Mouse (Mus musculus): ENCODE measurements around the gene A130010J15Rik. TPM values are rescaled to one million over a fixed set of nuclear protein-coding genes. Genes with fewer than 3 reads are reported as not detected.
A peak's percentile ranks its signal among the peaks of the same experiment; 100 is the strongest.

A130010J15Rik gene
- polyA plus RNA-seq, 1 experiment from 2014 or later, result 17.8 TPM

GRCm38 (mm10) chr1:193144516-193144915 is 23.3 kb upstream of the A130010J15Rik start:
- Histone ChIP-seq H3K4me3 (ENCODE audit: low read depth, low read length) (no peak overlapping the region), H3K4me1 (ENCODE audit: control insufficient read depth, insufficient read depth, low read length) (no peaks in the 10 kb centered on the region), H3K4me2 (ENCODE audit: low read depth, severe bottlenecking) (no peak overlapping the region), H3K36me3 (ENCODE audit: control insufficient read depth, insufficient read depth, low read length) (no peaks in the 10 kb centered on the region), H3K9ac (ENCODE audit: low read length) (no peak overlapping the region), H3K9me3 (ENCODE audit: control insufficient read depth, low read length) (no peaks in the 10 kb centered on the region), H3K27me3 (ENCODE audit: control insufficient read depth, insufficient read depth, low read length) (no peaks in the 10 kb centered on the region), H3K27ac (replicated peaks; ENCODE audit: low read depth, low read length) (no peak overlapping the region)
- WGBS, result 85% methylated on average over 6 of the region's 6 CpGs
- ATAC-seq (ENCODE audit: insufficient number of reproducible peaks, low FRiP score, low TSS enrichment, low read depth) (no peak), DNase-seq (ENCODE audit: low spot score) (no peak)

GRCm38 (mm10) chr1:193145101-193145500 is 22.7 kb upstream of the A130010J15Rik start:
- DNase-seq (ENCODE audit: low spot score), result no peak
- H3K4me2 ChIP-seq (ENCODE audit: low read depth, severe bottlenecking), result no peak overlapping the region
- H3K36me3 ChIP-seq (ENCODE audit: control insufficient read depth, insufficient read depth, low read length), result no peaks in the 10 kb centered on the region
- H3K27ac ChIP-seq (replicated peaks; ENCODE audit: low read depth, low read length), result no peak overlapping the region
- no peak for ATAC-seq (ENCODE audit: insufficient number of reproducible peaks, low FRiP score, low TSS enrichment, low read depth)
- no peak overlapping the region for H3K9ac ChIP-seq (ENCODE audit: low read length)
- no peaks in the 10 kb centered on the region for H3K4me1 ChIP-seq (ENCODE audit: control insufficient read depth, insufficient read depth, low read length)
- H3K27me3 ChIP-seq (ENCODE audit: control insufficient read depth, insufficient read depth, low read length), result no peaks in the 10 kb centered on the region
- no peak overlapping the region for H3K4me3 ChIP-seq (ENCODE audit: low read depth, low read length)
- no peaks in the 10 kb centered on the region for H3K9me3 ChIP-seq (ENCODE audit: control insufficient read depth, low read length)
- WGBS, result 70% methylated on average over 4 of the region's 4 CpGs

GRCm38 (mm10) chr1:193146416-193146815 is 21.4 kb upstream of the A130010J15Rik start:
- no peaks in the 10 kb centered on the region for H3K27me3 ChIP-seq (ENCODE audit: control insufficient read depth, insufficient read depth, low read length)
- no peak for DNase-seq (ENCODE audit: low spot score)

GRCm38 (mm10) chr1:193149231-193149630 is 18.6 kb upstream of the A130010J15Rik start:
- 77% methylated on average over 3 of the region's 3 CpGs for WGBS
- H3K27ac ChIP-seq (replicated peaks; ENCODE audit: low read depth, low read length), result no peak overlapping the region
- DNase-seq (ENCODE audit: low spot score), result no peak

More at GRCm38 (mm10) chr1:193146416-193146815, 21.4 kb upstream of the A130010J15Rik start:
- ATAC-seq (ENCODE audit: insufficient number of reproducible peaks, low FRiP score, low TSS enrichment, low read depth), result no peak
- no peaks in the 10 kb centered on the region for H3K9me3 ChIP-seq (ENCODE audit: control insufficient read depth, low read length)
- H3K9ac ChIP-seq (ENCODE audit: low read length), result no peak overlapping the region
- no peaks in the 10 kb centered on the region for H3K36me3 ChIP-seq (ENCODE audit: control insufficient read depth, insufficient read depth, low read length)
- no peaks in the 10 kb centered on the region for H3K4me1 ChIP-seq (ENCODE audit: control insufficient read depth, insufficient read depth, low read length)
- H3K4me2 ChIP-seq (ENCODE audit: low read depth, severe bottlenecking), result no peak overlapping the region
- no peak overlapping the region for H3K27ac ChIP-seq (replicated peaks; ENCODE audit: low read depth, low read length)
- WGBS, result 86% methylated on average over 1 of the region's 1 CpGs
- no peak overlapping the region for H3K4me3 ChIP-seq (ENCODE audit: low read depth, low read length)

GRCm38 (mm10) chr1:193151134-193151533 is 16.7 kb upstream of the A130010J15Rik start:
- H3K27me3 ChIP-seq (ENCODE audit: control insufficient read depth, insufficient read depth, low read length), result peaks cover 27% of the 10 kb centered on the region
- WGBS, result 55% methylated on average over 7 of the region's 7 CpGs
- no peaks in the 10 kb centered on the region for H3K36me3 ChIP-seq (ENCODE audit: control insufficient read depth, insufficient read depth, low read length)
- H3K27ac ChIP-seq (replicated peaks; ENCODE audit: low read depth, low read length), result no peak overlapping the region
- H3K4me1 ChIP-seq (ENCODE audit: control insufficient read depth, insufficient read depth, low read length), result no peaks in the 10 kb centered on the region
- H3K9ac ChIP-seq (ENCODE audit: low read length), result no peak overlapping the region
- DNase-seq (ENCODE audit: low spot score) (no peak), ATAC-seq (ENCODE audit: insufficient number of reproducible peaks, low FRiP score, low TSS enrichment, low read depth) (no peak)
- no peaks in the 10 kb centered on the region for H3K9me3 ChIP-seq (ENCODE audit: control insufficient read depth, low read length)
- no peak overlapping the region for H3K4me2 ChIP-seq (ENCODE audit: low read depth, severe bottlenecking)
- no peak overlapping the region for H3K4me3 ChIP-seq (ENCODE audit: low read depth, low read length)

More at GRCm38 (mm10) chr1:193149231-193149630, 18.6 kb upstream of the A130010J15Rik start:
- Histone ChIP-seq H3K9ac (ENCODE audit: low read length) (no peak overlapping the region), H3K36me3 (ENCODE audit: control insufficient read depth, insufficient read depth, low read length) (no peaks in the 10 kb centered on the region), H3K4me2 (ENCODE audit: low read depth, severe bottlenecking) (no peak overlapping the region), H3K27me3 (ENCODE audit: control insufficient read depth, insufficient read depth, low read length) (peaks cover 23% of the 10 kb centered on the region), H3K4me3 (ENCODE audit: low read depth, low read length) (no peak overlapping the region), H3K4me1 (ENCODE audit: control insufficient read depth, insufficient read depth, low read length) (no peaks in the 10 kb centered on the region), H3K9me3 (ENCODE audit: control insufficient read depth, low read length) (no peaks in the 10 kb centered on the region)
- ATAC-seq (ENCODE audit: insufficient number of reproducible peaks, low FRiP score, low TSS enrichment, low read depth), result no peak

GRCm38 (mm10) chr1:193152872-193153271 is 15.0 kb upstream of the A130010J15Rik start, which contains the start of gene Irf6:
Gene Irf6, plus strand, starts transcription at chr1:193153111.
- ATAC-seq (ENCODE audit: insufficient number of reproducible peaks, low FRiP score, low TSS enrichment, low read depth) (peak; percentile 89), DNase-seq (ENCODE audit: low spot score) (peak; percentile 72)
- Histone ChIP-seq H3K4me1 (ENCODE audit: control insufficient read depth, insufficient read depth, low read length) (no peaks in the 10 kb centered on the region), H3K9me3 (ENCODE audit: control insufficient read depth, low read length) (no peaks in the 10 kb centered on the region), H3K9ac (ENCODE audit: low read length) (peak within 1 kb of the TSS; percentile 40), H3K36me3 (ENCODE audit: control insufficient read depth, insufficient read depth, low read length) (no peaks in the 10 kb centered on the region), H3K27me3 (ENCODE audit: control insufficient read depth, insufficient read depth, low read length) (peaks cover 27% of the 10 kb centered on the region), H3K27ac (replicated peaks; ENCODE audit: low read depth, low read length) (no peak within 1 kb of the TSS), H3K4me2 (ENCODE audit: low read depth, severe bottlenecking) (peak within 1 kb of the TSS; percentile 60), H3K4me3 (ENCODE audit: low read depth, low read length) (peak within 1 kb of the TSS; percentile 28)
- under 1% methylated on average over 27 of the region's 30 CpGs for WGBS

GRCm38 (mm10) chr1:193153561-193153960 is 14.3 kb upstream of the A130010J15Rik start:
- peaks cover 27% of the 10 kb centered on the region for H3K27me3 ChIP-seq (ENCODE audit: control insufficient read depth, insufficient read depth, low read length)
- 15% methylated on average over 16 of the region's 16 CpGs for WGBS
- DNase-seq (ENCODE audit: low spot score), result no peak
- no peaks in the 10 kb centered on the region for H3K4me1 ChIP-seq (ENCODE audit: control insufficient read depth, insufficient read depth, low read length)
- no peak for ATAC-seq (ENCODE audit: insufficient number of reproducible peaks, low FRiP score, low TSS enrichment, low read depth)
- no peaks in the 10 kb centered on the region for H3K9me3 ChIP-seq (ENCODE audit: control insufficient read depth, low read length)
- H3K4me3 ChIP-seq (ENCODE audit: low read depth, low read length), result peak overlapping the region; percentile 28; the same call in 1 of the 2 replicates
- H3K36me3 ChIP-seq (ENCODE audit: control insufficient read depth, insufficient read depth, low read length), result no peaks in the 10 kb centered on the region
- H3K9ac ChIP-seq (ENCODE audit: low read length), result no peak overlapping the region
- H3K27ac ChIP-seq (replicated peaks; ENCODE audit: low read depth, low read length), result no peak overlapping the region
- peak overlapping the region; percentile 60 for H3K4me2 ChIP-seq (ENCODE audit: low read depth, severe bottlenecking)

GRCm38 (mm10) chr1:193156316-193157110 is 11.3 kb upstream of the A130010J15Rik start:
- peaks cover 27% of the 10 kb centered on the region for H3K27me3 ChIP-seq (ENCODE audit: control insufficient read depth, insufficient read depth, low read length)
- no peak for DNase-seq (ENCODE audit: low spot score)
- WGBS, result 82% methylated on average over 15 of the region's 15 CpGs

More at GRCm38 (mm10) chr1:193156316-193157110, 11.3 kb upstream of the A130010J15Rik start:
- Histone ChIP-seq H3K4me3 (ENCODE audit: low read depth, low read length) (no peak overlapping the region), H3K27ac (replicated peaks; ENCODE audit: low read depth, low read length) (no peak overlapping the region), H3K36me3 (ENCODE audit: control insufficient read depth, insufficient read depth, low read length) (no peaks in the 10 kb centered on the region), H3K4me2 (ENCODE audit: low read depth, severe bottlenecking) (no peak overlapping the region), H3K9ac (ENCODE audit: low read length) (no peak overlapping the region), H3K4me1 (ENCODE audit: control insufficient read depth, insufficient read depth, low read length) (no peaks in the 10 kb centered on the region; the same call in 1 of the 2 replicates), H3K9me3 (ENCODE audit: control insufficient read depth, low read length) (no peaks in the 10 kb centered on the region)
- ATAC-seq (ENCODE audit: insufficient number of reproducible peaks, low FRiP score, low TSS enrichment, low read depth), result no peak
